Mouse (Mus musculus): ENCODE data around the gene Retreg3. TPM values are rescaled to one million over a fixed set of nuclear protein-coding genes. Genes with fewer than 3 reads are reported as not detected.

The Retreg3 gene
- polyA plus RNA-seq, 1 experiment from 2014 or later = 10.5 TPM

GRCm38 (mm10) chr11:101051617-101052016 is 68.1 kb downstream of the Retreg3 start:
- no peak overlapping the region for H3K27ac ChIP-seq (ENCODE audit: low read depth, low read length)
- 86% methylated on average over 8 of the region's 8 CpGs for WGBS
- H3K4me2 ChIP-seq (replicated peaks; ENCODE audit: low read depth, low read length) = no peak overlapping the region
- no peaks in the 10 kb centered on the region for H3K27me3 ChIP-seq (ENCODE audit: control insufficient read depth, insufficient read depth, low read length)
- H3K36me3 ChIP-seq (ENCODE audit: control insufficient read depth, insufficient read depth, low read length) = peaks cover 28% of the 10 kb centered on the region
- ATAC-seq (ENCODE audit: low FRiP score, low TSS enrichment) = no peak
- H3K4me3 ChIP-seq (ENCODE audit: low read length) = no peak overlapping the region
- no peaks in the 10 kb centered on the region for H3K4me1 ChIP-seq (ENCODE audit: control insufficient read depth, insufficient read depth, low read length)
- no peak overlapping the region for H3K9ac ChIP-seq (ENCODE audit: low read depth, low read length)
- H3K9me3 ChIP-seq (ENCODE audit: control insufficient read depth, low read length) = 0 out of 2 replicates have a peak, but pooled peaks cover 3% of the 10 kb centered on the region

GRCm38 (mm10) chr11:101051051-101051493 is 68.6 kb downstream of the Retreg3 start:
- Histone ChIP-seq H3K36me3 (ENCODE audit: control insufficient read depth, insufficient read depth, low read length) (peaks cover 33% of the 10 kb centered on the region), H3K4me3 (ENCODE audit: low read length) (no peak overlapping the region), H3K27ac (ENCODE audit: low read depth, low read length) (no peak overlapping the region), H3K9me3 (ENCODE audit: control insufficient read depth, low read length) (0 out of 2 replicates have a peak, but pooled peaks cover 3% of the 10 kb centered on the region), H3K4me1 (ENCODE audit: control insufficient read depth, insufficient read depth, low read length) (no peaks in the 10 kb centered on the region), H3K4me2 (replicated peaks; ENCODE audit: low read depth, low read length) (no peak overlapping the region), H3K9ac (ENCODE audit: low read depth, low read length) (no peak overlapping the region), H3K27me3 (ENCODE audit: control insufficient read depth, insufficient read depth, low read length) (no peaks in the 10 kb centered on the region)
- no peak for ATAC-seq (ENCODE audit: low FRiP score, low TSS enrichment)
- 88% methylated on average over 6 of the region's 6 CpGs for WGBS

- Histone ChIP-seq H3K27ac (ENCODE audit: low read depth, low read length) (no peak overlapping the region), H3K4me2 (replicated peaks; ENCODE audit: low read depth, low read length) (no peak overlapping the region), H3K27me3 (ENCODE audit: control insufficient read depth, insufficient read depth, low read length) (no peaks in the 10 kb centered on the region), H3K4me3 (ENCODE audit: low read length) (no peak overlapping the region), H3K9me3 (ENCODE audit: control insufficient read depth, low read length) (0 out of 2 replicates have a peak, but pooled peaks cover 3% of the 10 kb centered on the region), H3K9ac (ENCODE audit: low read depth, low read length) (no peak overlapping the region), H3K36me3 (ENCODE audit: control insufficient read depth, insufficient read depth, low read length) (peaks cover 38% of the 10 kb centered on the region), H3K4me1 (ENCODE audit: control insufficient read depth, insufficient read depth, low read length) (no peaks in the 10 kb centered on the region)
- WGBS = 91% methylated on average over 9 of the region's 9 CpGs
- no peak for ATAC-seq (ENCODE audit: low FRiP score, low TSS enrichment)
Measured at GRCm38 (mm10) chr11:101050359-101050758, 69.3 kb downstream of the Retreg3 start.

- H3K9me3 ChIP-seq (ENCODE audit: control insufficient read depth, low read length) = no peaks in the 10 kb centered on the region
- no peaks in the 10 kb centered on the region for H3K4me1 ChIP-seq (ENCODE audit: control insufficient read depth, insufficient read depth, low read length)
- H3K27me3 ChIP-seq (ENCODE audit: control insufficient read depth, insufficient read depth, low read length) = no peaks in the 10 kb centered on the region
- no peak overlapping the region for H3K9ac ChIP-seq (ENCODE audit: low read depth, low read length)
- ATAC-seq (ENCODE audit: low FRiP score, low TSS enrichment) = no peak
- H3K4me2 ChIP-seq (replicated peaks; ENCODE audit: low read depth, low read length) = no peak overlapping the region
- 86% methylated on average over 3 of the region's 3 CpGs for WGBS
- H3K4me3 ChIP-seq (ENCODE audit: low read length) = no peak overlapping the region
- H3K27ac ChIP-seq (ENCODE audit: low read depth, low read length) = no peak overlapping the region
- peaks cover 60% of the 10 kb centered on the region for H3K36me3 ChIP-seq (ENCODE audit: control insufficient read depth, insufficient read depth, low read length)
Measured at GRCm38 (mm10) chr11:101047502-101047901, 72.2 kb downstream of the Retreg3 start.

GRCm38 (mm10) chr11:101046440-101046839 is 73.3 kb downstream of the Retreg3 start:
- no peaks in the 10 kb centered on the region for H3K27me3 ChIP-seq (ENCODE audit: control insufficient read depth, insufficient read depth, low read length)
- H3K4me3 ChIP-seq (ENCODE audit: low read length) = no peak overlapping the region
- H3K36me3 ChIP-seq (ENCODE audit: control insufficient read depth, insufficient read depth, low read length) = peaks cover 68% of the 10 kb centered on the region

More at GRCm38 (mm10) chr11:101046440-101046839, 73.3 kb downstream of the Retreg3 start:
- no peak overlapping the region for H3K9ac ChIP-seq (ENCODE audit: low read depth, low read length)
- no peak for ATAC-seq (ENCODE audit: low FRiP score, low TSS enrichment)
- H3K9me3 ChIP-seq (ENCODE audit: control insufficient read depth, low read length) = no peaks in the 10 kb centered on the region
- H3K27ac ChIP-seq (ENCODE audit: low read depth, low read length) = no peak overlapping the region
- no peaks in the 10 kb centered on the region for H3K4me1 ChIP-seq (ENCODE audit: control insufficient read depth, insufficient read depth, low read length)
- 72% methylated on average over 9 of the region's 9 CpGs for WGBS
- H3K4me2 ChIP-seq (replicated peaks; ENCODE audit: low read depth, low read length) = no peak overlapping the region

Small RNA genes lying within 50 kb of the gene (microRNA-seq; reads per million reads assigned to microRNA genes)
- gene Gm27626 = not detected

Other genes starting within 250 kb of the Retreg3 start
- gene Stat3, start 180.4 kb downstream of the Retreg3 start, polyA plus RNA-seq (2014; fragmentation: Nextera tagmentation; extraction: Ambion mirVana) = 25.3 and 40.0 TPM in 2 replicates
- gene Cavin1, start 149.0 kb downstream of the Retreg3 start, polyA plus RNA-seq (2014; fragmentation: Nextera tagmentation; extraction: Ambion mirVana) = 40.7 and 45.1 TPM in 2 replicates
- 29.2 and 38.8 TPM in 2 replicates for gene Atp6v0a1, start 110.4 kb downstream of the Retreg3 start, polyA plus RNA-seq (2014; fragmentation: Nextera tagmentation; extraction: Ambion mirVana)
- gene Naglu, start 49.9 kb downstream of the Retreg3 start, polyA plus RNA-seq (2014; fragmentation: Nextera tagmentation; extraction: Ambion mirVana) = 7.0 and 11.5 TPM in 2 replicates
- gene Hsd17b1, start 41.5 kb downstream of the Retreg3 start, polyA plus RNA-seq (2014; fragmentation: Nextera tagmentation; extraction: Ambion mirVana) = 0.16 TPM in 1 of 2 replicates, not detected in the other
- gene Coasy, start 37.3 kb downstream of the Retreg3 start, polyA plus RNA-seq (2014; fragmentation: Nextera tagmentation; extraction: Ambion mirVana) = 42.0 and 44.9 TPM in 2 replicates
- 39.7 and 48.7 TPM in 2 replicates for gene Mlx, start 32.6 kb downstream of the Retreg3 start, polyA plus RNA-seq (2014; fragmentation: Nextera tagmentation; extraction: Ambion mirVana)
- gene Psmc3ip, start 24.5 kb downstream of the Retreg3 start, polyA plus RNA-seq (2014; fragmentation: Nextera tagmentation; extraction: Ambion mirVana) = 52.0 and 61.8 TPM in 2 replicates
- gene Tubg1, start within 50 bp of the Retreg3 start, polyA plus RNA-seq (2014; fragmentation: Nextera tagmentation; extraction: Ambion mirVana) = 81.9 and 95.4 TPM in 2 replicates
- gene Tubg2, start 36.0 kb upstream of the Retreg3 start, polyA plus RNA-seq (2014; fragmentation: Nextera tagmentation; extraction: Ambion mirVana) = 3.7 and 4.5 TPM in 2 replicates
- 1.7 and 2.1 TPM in 2 replicates for gene Cntnap1, start 50.6 kb upstream of the Retreg3 start, polyA plus RNA-seq (2014; fragmentation: Nextera tagmentation; extraction: Ambion mirVana)
- gene Plekhh3, start 51.5 kb upstream of the Retreg3 start, polyA plus RNA-seq (2014; fragmentation: Nextera tagmentation; extraction: Ambion mirVana) = 17.0 and 17.9 TPM in 2 replicates
- 0.24 and 0.51 TPM in 2 replicates for gene Ccr10, start 55.5 kb upstream of the Retreg3 start, polyA plus RNA-seq (2014; fragmentation: Nextera tagmentation; extraction: Ambion mirVana)
- gene Ezh1, start 106.6 kb upstream of the Retreg3 start, polyA plus RNA-seq (2014; fragmentation: Nextera tagmentation; extraction: Ambion mirVana) = 18.2 and 27.4 TPM in 2 replicates
- 248 and 275 TPM in 2 replicates for gene Ramp2, start 126.1 kb upstream of the Retreg3 start, polyA plus RNA-seq (2014; fragmentation: Nextera tagmentation; extraction: Ambion mirVana)
- 154 and 160 TPM in 2 replicates for gene Vps25, start 133.8 kb upstream of the Retreg3 start, polyA plus RNA-seq (2014; fragmentation: Nextera tagmentation; extraction: Ambion mirVana)
- gene Wnk4, start 140.7 kb upstream of the Retreg3 start, polyA plus RNA-seq (2014; fragmentation: Nextera tagmentation; extraction: Ambion mirVana) = 18.9 and 28.1 TPM in 2 replicates
- 1.2 and 1.7 TPM in 2 replicates for gene Cntd1, start 159.1 kb upstream of the Retreg3 start, polyA plus RNA-seq (2014; fragmentation: Nextera tagmentation; extraction: Ambion mirVana)
- 204 and 207 TPM in 2 replicates for gene Coa3, start 159.2 kb upstream of the Retreg3 start, polyA plus RNA-seq (2014; fragmentation: Nextera tagmentation; extraction: Ambion mirVana)
- 112 and 164 TPM in 2 replicates for gene Becn1, start 182.4 kb upstream of the Retreg3 start, polyA plus RNA-seq (2014; fragmentation: Nextera tagmentation; extraction: Ambion mirVana)
- 113 and 130 TPM in 2 replicates for gene Psme3, start 196.3 kb upstream of the Retreg3 start, polyA plus RNA-seq (2014; fragmentation: Nextera tagmentation; extraction: Ambion mirVana)
- 1.9 TPM in 2 replicates for gene Aoc2, start 205.2 kb upstream of the Retreg3 start, polyA plus RNA-seq (2014; fragmentation: Nextera tagmentation; extraction: Ambion mirVana)
- gene Aoc3, start 210.7 kb upstream of the Retreg3 start, polyA plus RNA-seq (2014; fragmentation: Nextera tagmentation; extraction: Ambion mirVana) = 0.23 and 0.37 TPM in 2 replicates
- 0.08 TPM in 1 of 2 replicates, not detected in the other for gene G6pc, start 247.7 kb upstream of the Retreg3 start, polyA plus RNA-seq (2014; fragmentation: Nextera tagmentation; extraction: Ambion mirVana)